Mouse (Mus musculus) intestine, embryonic 14.5 days (tissue): ENCODE measurements around the gene Rnf31. TPM values are rescaled to one million over a fixed set of nuclear protein-coding genes. Genes with fewer than 3 reads are reported as not detected.

Experiments used
- ATAC-seq: fragments of 200-750 bp; cut with Nextera tagmentation; replicated peaks from 2 replicates; pipeline ENCODE4 v1.8.0; 2017; ENCODE audit warnings: low read depth, moderate number of reproducible peaks, moderate TSS enrichment, moderate library complexity; ENCODE audit not compliant: low FRiP score, low TSS enrichment
- DNase-seq: peaks from one replicate; pipeline ENCODE4 v3.0.0-alpha.2; 2018; ENCODE audit warnings: low spot score
- H3K27ac ChIP-seq: fragments of 300-500 bp; sonication (generic); 2 replicates; pipeline ENCODE4 v1.5.1; 2014; ENCODE audit warnings: low read depth, mild to moderate bottlenecking, control low read depth
- H3K27me3 ChIP-seq: fragments of 300-500 bp; sonication (generic); replicated peaks from 2 replicates; pipeline ENCODE4 v1.6.1; 2014; ENCODE audit warnings: low read length, control low read depth; ENCODE audit not compliant: control insufficient read depth, insufficient read depth
- H3K36me3 ChIP-seq: fragments of 300-500 bp; sonication (generic); 2 replicates; pipeline ENCODE4 v1.6.1; 2014; ENCODE audit warnings: low read length, control low read depth; ENCODE audit not compliant: control insufficient read depth, insufficient read depth
- H3K4me1 ChIP-seq: fragments of 300-500 bp; sonication (generic); replicated peaks from 2 replicates; pipeline ENCODE4 v1.6.1; 2014; ENCODE audit warnings: low read length, control low read depth, mixed read lengths; ENCODE audit not compliant: control insufficient read depth, insufficient read depth
- H3K4me2 ChIP-seq: fragments of 300-500 bp; sonication (generic); 2 replicates; pipeline ENCODE4 v1.6.1; 2014; ENCODE audit warnings: low read length
- H3K4me3 ChIP-seq: fragments of 300-500 bp; sonication (generic); 2 replicates; pipeline ENCODE4 v1.5.1; 2014; ENCODE audit warnings: low read depth, low read length, control low read depth, mixed read lengths
- H3K9ac ChIP-seq: fragments of 300-500 bp; sonication (generic); 2 replicates; pipeline ENCODE4 v1.6.1; 2014; ENCODE audit warnings: mild to moderate bottlenecking, low read length
- H3K9me3 ChIP-seq: fragments of 300-500 bp; sonication (generic); 2 replicates; pipeline ENCODE4 v1.6.1; 2016; ENCODE audit warnings: low read length, control low read depth; ENCODE audit not compliant: control insufficient read depth
- WGBS: fragments of 180-500 bp; shearing (Covaris S2); extraction: QIAGEN DNeasy Blood & Tissue Kit; methylation state at CpG from one replicate; pipeline ENCODE4 v1.1.7; 2014; 5-methylcytosine and 5-hydroxymethylcytosine counted together
- polyA plus RNA-seq: library from polyadenylated mRNA; unstranded; fragments of >200 nt; fragmentation: Nextera tagmentation; extraction: Ambion mirVana; gene quantifications from 2 replicates; pipeline ENCODE4 v1.2.1, GENCODE M21; 2014

Rnf31 gene
- polyA plus RNA-seq, 1 experiment from 2014 or later: 15.9 TPM

DNA sequence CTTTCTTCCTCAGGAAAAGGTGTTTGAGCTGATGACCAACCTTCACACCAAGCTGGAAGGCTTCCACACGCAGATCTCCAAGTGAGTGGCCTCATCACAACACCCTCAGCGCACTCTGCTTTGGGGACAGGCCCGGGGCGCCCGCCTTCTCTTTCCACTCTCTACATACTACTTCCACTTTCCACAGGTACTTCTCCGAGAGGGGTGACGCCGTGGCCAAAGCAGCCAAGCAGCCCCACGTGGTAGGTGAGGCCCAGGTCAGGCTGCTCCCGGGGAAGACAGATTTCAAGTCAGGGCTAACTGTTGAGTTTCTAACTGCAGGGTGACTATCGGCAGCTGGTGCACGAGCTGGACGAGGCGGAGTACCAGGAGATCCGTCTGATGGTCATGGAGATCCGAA lies 10.8 kb upstream of the Rnf31 start:
- no peak overlapping the region for H3K4me2 ChIP-seq
- no peak overlapping the region for H3K9ac ChIP-seq
- H3K27ac ChIP-seq: no peak overlapping the region
- peaks cover 6% of the 10 kb centered on the region; the same call in 1 of the 2 replicates for H3K27me3 ChIP-seq
- no peak overlapping the region for H3K4me3 ChIP-seq
- H3K36me3 ChIP-seq: peaks cover 23% of the 10 kb centered on the region
- ATAC-seq (no peak), DNase-seq (no peak)
- peaks cover 16% of the 10 kb centered on the region for H3K4me1 ChIP-seq
- 93% methylated on average over 16 of the region's 16 CpGs for WGBS
- H3K9me3 ChIP-seq: no peaks in the 10 kb centered on the region

DNA sequence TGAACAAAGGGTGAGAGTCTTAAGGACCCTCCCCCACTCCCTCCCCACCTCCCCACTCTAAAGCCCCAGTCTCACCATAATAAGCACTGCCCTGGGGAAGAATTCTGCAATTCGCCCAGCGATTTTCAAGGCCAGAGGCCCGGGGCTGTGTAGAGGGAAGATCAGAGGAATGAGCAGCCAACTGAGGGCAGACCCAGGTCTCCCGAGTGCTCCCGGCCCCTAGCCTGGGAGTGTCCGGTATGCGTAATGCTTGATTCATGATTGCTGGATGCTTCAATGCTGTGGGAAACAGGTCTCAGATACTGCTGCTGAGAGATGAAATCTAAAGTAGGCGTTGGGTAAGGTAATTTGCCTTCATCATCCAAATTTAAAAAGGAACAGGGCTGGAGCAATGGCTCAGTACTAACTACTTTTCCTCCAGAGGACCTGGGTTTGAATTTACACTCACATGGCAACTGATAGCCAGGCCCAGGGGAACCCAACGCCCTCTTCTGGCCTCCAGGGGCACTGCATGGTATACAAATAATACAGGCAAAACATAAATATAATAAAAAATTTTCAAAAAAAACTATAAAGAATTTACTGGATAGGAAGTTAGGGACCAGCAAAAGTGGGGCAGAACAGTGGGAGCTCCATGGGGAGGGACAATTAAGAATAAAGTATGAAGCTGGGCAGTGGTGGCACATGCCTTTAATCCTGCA lies 9.4 kb upstream of the Rnf31 start:
- no peak overlapping the region for H3K4me3 ChIP-seq
- DNase-seq: no peak
- H3K4me1 ChIP-seq: peaks cover 16% of the 10 kb centered on the region
- no peaks in the 10 kb centered on the region for H3K9me3 ChIP-seq
- no peak overlapping the region for H3K27ac ChIP-seq
- H3K9ac ChIP-seq: no peak overlapping the region
- peaks cover 6% of the 10 kb centered on the region; the same call in 1 of the 2 replicates for H3K27me3 ChIP-seq
- 75% methylated on average over 9 of the region's 9 CpGs for WGBS
- ATAC-seq: no peak
- H3K4me2 ChIP-seq: no peak overlapping the region
- H3K36me3 ChIP-seq: peaks cover 25% of the 10 kb centered on the region

DNA sequence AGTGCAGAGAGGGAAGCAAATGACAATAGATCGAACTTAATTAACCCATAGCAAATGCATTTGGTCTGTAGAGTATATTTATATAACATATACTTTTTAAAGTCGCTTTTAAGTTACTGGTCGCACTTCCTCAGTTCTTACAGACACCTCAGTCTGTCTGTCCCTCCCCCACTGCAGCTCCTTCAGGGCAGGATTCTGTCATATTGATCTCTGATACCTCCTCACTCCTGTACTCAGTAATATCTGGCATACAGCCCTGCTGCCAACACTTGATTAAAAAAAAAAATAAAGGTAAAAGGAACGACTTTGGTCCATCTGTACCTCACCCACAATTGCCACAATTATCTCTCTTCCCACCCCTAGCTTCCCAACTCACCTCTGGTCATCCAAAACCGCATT lies 7.2 kb upstream of the Rnf31 start:
- DNase-seq: no peak
- Histone ChIP-seq H3K4me1 (0 out of 2 replicates have a peak, but pooled peaks cover 12% of the 10 kb centered on the region), H3K36me3 (peaks cover 41% of the 10 kb centered on the region), H3K9ac (no peak overlapping the region; the same call in 1 of the 2 replicates), H3K9me3 (no peaks in the 10 kb centered on the region), H3K4me2 (peak overlapping the region; percentile 76), H3K27me3 (peaks cover 6% of the 10 kb centered on the region; the same call in 1 of the 2 replicates), H3K4me3 (peak overlapping the region; percentile 43), H3K27ac (no peak overlapping the region)
- no peak for ATAC-seq
- WGBS: 34% methylated on average over 5 of the region's 5 CpGs

GRCm38 (mm10) chr14:55584702-55585565 lies 6.6 kb upstream of the Rnf31 start, which contains the start of gene Emc9:
Emc9 (minus strand) TSS chr14:55585302.
- WGBS: 2% methylated on average over 43 of the region's 43 CpGs
- Histone ChIP-seq H3K27ac (no peak within 1 kb of the TSS), H3K4me3 (peak within 1 kb of the TSS; percentile 43)

GRCm38 (mm10) chr14:55585566-55585960 lies 5.9 kb upstream of the Rnf31 start:
- Histone ChIP-seq H3K4me3 (peak overlapping the region; percentile 43; the same call in 1 of the 2 replicates), H3K36me3 (peaks cover 33% of the 10 kb centered on the region), H3K27me3 (peaks cover 6% of the 10 kb centered on the region; the same call in 1 of the 2 replicates), H3K4me2 (peak overlapping the region; percentile 76), H3K9ac (no peak overlapping the region), H3K9me3 (no peaks in the 10 kb centered on the region), H3K27ac (no peak overlapping the region), H3K4me1 (0 out of 2 replicates have a peak, but pooled peaks cover 8% of the 10 kb centered on the region)
- WGBS: 42% methylated on average over 6 of the region's 6 CpGs
- peak; percentile 52 for DNase-seq
- no peak; the same call in 1 of the 2 replicates for ATAC-seq

More at GRCm38 (mm10) chr14:55584702-55585565, 6.6 kb upstream of the Rnf31 start, which contains the start of gene Emc9:
- H3K27me3 ChIP-seq: peaks cover 6% of the 10 kb centered on the region; the same call in 1 of the 2 replicates
- H3K9ac ChIP-seq: peak within 1 kb of the TSS; percentile 51
- DNase-seq (peak; percentile 71), ATAC-seq (peak; percentile 78)
- H3K4me2 ChIP-seq: peak within 1 kb of the TSS; percentile 76
- no peaks in the 10 kb centered on the region for H3K9me3 ChIP-seq
- H3K4me1 ChIP-seq: 0 out of 2 replicates have a peak, but pooled peaks cover 8% of the 10 kb centered on the region
- H3K36me3 ChIP-seq: peaks cover 40% of the 10 kb centered on the region

GRCm38 (mm10) chr14:55586149-55586548 lies 5.4 kb upstream of the Rnf31 start:
- WGBS: 90% methylated on average over 2 of the region's 2 CpGs
- Histone ChIP-seq H3K4me1 (0 out of 2 replicates have a peak, but pooled peaks cover 8% of the 10 kb centered on the region), H3K27me3 (peaks cover 6% of the 10 kb centered on the region; the same call in 1 of the 2 replicates), H3K4me2 (no peak overlapping the region), H3K4me3 (no peak overlapping the region), H3K9me3 (no peaks in the 10 kb centered on the region), H3K27ac (no peak overlapping the region), H3K9ac (no peak overlapping the region), H3K36me3 (peaks cover 28% of the 10 kb centered on the region)
- DNase-seq (no peak), ATAC-seq (no peak)

GRCm38 (mm10) chr14:55589271-55589670 lies 2.2 kb upstream of the Rnf31 start:
- no peak for ATAC-seq
- Histone ChIP-seq H3K27me3 (peaks cover 4% of the 10 kb centered on the region; the same call in 1 of the 2 replicates), H3K4me2 (no peak overlapping the region), H3K4me3 (no peak overlapping the region), H3K9ac (no peak overlapping the region), H3K9me3 (no peaks in the 10 kb centered on the region), H3K36me3 (peaks cover 21% of the 10 kb centered on the region), H3K27ac (no peak overlapping the region), H3K4me1 (peaks cover 22% of the 10 kb centered on the region; the same call in 1 of the 2 replicates)
- DNase-seq: no peak
- 95% methylated on average over 5 of the region's 5 CpGs for WGBS

DNA sequence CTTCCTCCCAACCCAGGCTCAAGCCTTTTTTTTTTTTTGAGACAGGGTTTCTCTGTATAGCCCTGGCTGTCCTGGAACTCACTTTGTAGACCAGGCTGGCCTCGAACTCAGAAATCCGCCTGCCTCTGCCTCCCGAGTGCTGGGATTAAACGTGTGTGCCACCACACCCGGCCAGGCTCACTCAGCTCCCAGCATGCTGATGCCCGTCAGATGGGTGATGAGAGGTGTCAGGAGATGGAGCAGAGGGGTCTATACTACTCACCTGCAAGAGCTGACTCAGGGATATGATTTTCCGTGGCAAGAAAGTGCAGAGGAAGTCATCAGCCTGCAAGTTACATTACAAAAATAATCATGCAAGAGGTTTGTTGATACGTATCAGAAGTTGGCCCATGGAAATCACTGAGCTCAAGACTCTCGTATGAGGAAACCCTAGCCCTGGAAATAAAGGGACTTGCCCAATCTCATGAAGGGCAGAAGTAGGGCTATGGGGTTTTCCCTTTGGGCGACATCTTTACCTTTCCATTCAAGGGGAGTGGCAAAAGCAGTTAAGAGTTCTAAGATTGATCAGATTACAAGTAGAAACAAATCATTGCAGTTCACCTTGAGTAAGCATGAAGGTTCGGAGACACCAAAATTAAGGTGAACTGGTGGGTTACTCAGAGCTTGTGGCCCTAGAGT lies 1.6 kb upstream of the Rnf31 start:
- 81% methylated on average over 11 of the region's 11 CpGs for WGBS
- DNase-seq (no peak), ATAC-seq (no peak)
- Histone ChIP-seq H3K9me3 (no peaks in the 10 kb centered on the region), H3K9ac (peak overlapping the region; percentile 51), H3K27ac (peak overlapping the region; percentile 60; the same call in 1 of the 2 replicates), H3K4me1 (peaks cover 17% of the 10 kb centered on the region; the same call in 1 of the 2 replicates), H3K27me3 (no peaks in the 10 kb centered on the region), H3K4me2 (peak overlapping the region; percentile 97), H3K36me3 (peaks cover 28% of the 10 kb centered on the region), H3K4me3 (peak overlapping the region; percentile 63)
